In the genomic region with DNA sequence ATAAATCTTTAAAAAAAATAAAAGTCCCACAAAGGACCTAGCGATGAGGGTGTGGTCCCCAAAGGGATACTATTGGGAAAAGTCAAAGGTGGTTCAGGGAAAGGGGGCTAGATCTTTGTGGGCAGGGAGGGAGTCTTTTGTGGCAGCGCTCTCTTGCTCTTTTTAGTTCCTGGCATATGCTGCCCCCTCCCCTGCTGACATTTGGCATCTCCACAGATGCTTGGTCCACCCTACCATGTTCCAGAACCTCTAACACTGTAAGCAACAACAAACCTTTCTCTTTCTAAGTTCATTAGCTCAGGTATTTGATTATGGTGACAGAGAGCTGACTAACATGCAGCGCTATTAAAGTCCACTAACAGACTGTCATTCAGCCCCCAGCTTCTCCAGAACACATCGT, we compare ENCODE assay signal across 21 mouse cellular contexts.
DNase-seq lines count a peak whose midpoint lies in the region; ATAC-seq and TF ChIP-seq lines count a peak whose summit lies in the region.
"Had no signal": no experiment of that assay in that cellular context is flagged by ENCODE, and none has a peak within 500 bp of the region (broad histone marks: within the 10 kb centered on the region; RNA-seq: fewer than 3 reads in every experiment).

No protein-coding gene starts in this region.

- intact Hi-C loops in heart, adult 2 months (cut with DNase I) = no loop called here

- H3K4me3 ChIP-seq in heart, embryonic 15.5 days = no peak overlapping the region
- H3K4me3 ChIP-seq in heart, adult 2 months = no peak overlapping the region
- no peak overlapping the region for H3K4me3 ChIP-seq in midbrain, embryonic 10.5 days
- no peak overlapping the region for H3K4me3 ChIP-seq in midbrain, embryonic 11.5 days (ENCODE audit: low read depth, low read length)
- no peak overlapping the region for H3K4me3 ChIP-seq in kidney, adult 2 months (ENCODE audit: insufficient read depth, low read depth, low read length)
- H3K4me3 ChIP-seq: intestine, embryonic 15.5 days; kidney, embryonic 15.5 days; megakaryocyte, embryonic 14.5 days; myocyte; stomach, embryonic 15.5 days had no signal

- no peaks in the 10 kb centered on the region for H3K9me3 ChIP-seq in heart, embryonic 15.5 days (replicated peaks)
- peaks cover 4% of the 10 kb centered on the region; the same call in 1 of the 2 replicates for H3K9me3 ChIP-seq in midbrain, embryonic 10.5 days (replicated peaks)
- no peaks in the 10 kb centered on the region for H3K9me3 ChIP-seq in midbrain, embryonic 11.5 days (ENCODE audit: control insufficient read depth, low read length)
- H3K9me3 ChIP-seq: intestine, embryonic 15.5 days; kidney, embryonic 15.5 days; stomach, embryonic 15.5 days had no signal

- no peak for TF ChIP-seq CTCF in heart, adult 2 months (IDR thresholded peaks at IDR 0.05)
- TF ChIP-seq CTCF in kidney, adult 2 months (conservative IDR thresholded peaks at IDR 0.05; ENCODE audit: insufficient read depth, insufficient read length, low read depth, low read length) = no peak

- no peaks in the 10 kb centered on the region for H3K36me3 ChIP-seq in heart, embryonic 15.5 days
- no peaks in the 10 kb centered on the region; the same call in 1 of the 2 replicates for H3K36me3 ChIP-seq in heart, adult 2 months (ENCODE audit: control insufficient read depth, insufficient read depth, low read length)
- peaks cover 6% of the 10 kb centered on the region; the same call in 1 of the 2 replicates for H3K36me3 ChIP-seq in midbrain, embryonic 10.5 days
- no peaks in the 10 kb centered on the region for H3K36me3 ChIP-seq in midbrain, embryonic 11.5 days (ENCODE audit: control insufficient read depth, insufficient read depth, low read length)
- no peaks in the 10 kb centered on the region for H3K36me3 ChIP-seq in kidney, adult 2 months (ENCODE audit: control insufficient read depth, insufficient read depth, low read length)
- H3K36me3 ChIP-seq: intestine, embryonic 15.5 days; kidney, embryonic 15.5 days; stomach, embryonic 15.5 days had no signal

- DNase-seq in cerebellum, postnatal 10 days = peak; percentile 58 to 69
- no peak for DNase-seq in cerebellum, adult 11-12 months
- no peak for DNase-seq in heart, adult 2 months
- no peak for DNase-seq in midbrain, embryonic 10.5 days (ENCODE audit: low spot score)
- DNase-seq in midbrain, embryonic 11.5 days (ENCODE audit: low spot score, missing footprints) = no peak
- DNase-seq in kidney, adult 9 months = no peak
- DNase-seq in kidney, adult 2 months = no peak
- DNase-seq: adrenal gland, adult 8-10 months; cerebellum, adult 9-11 months; heart, postnatal 36 days; lung, adult 18-20 months; right cerebral cortex, postnatal 25 days; thymus, adult 18-20 months; thymus, postnatal 4 days had no signal

- no peak overlapping the region for H3K9ac ChIP-seq in heart, embryonic 15.5 days
- no peak overlapping the region for H3K9ac ChIP-seq in heart, adult 2 months (ENCODE audit: low read depth, low read length)
- no peak overlapping the region for H3K9ac ChIP-seq in midbrain, embryonic 11.5 days (ENCODE audit: low read length)
- H3K9ac ChIP-seq: intestine, embryonic 15.5 days; kidney, embryonic 15.5 days; stomach, embryonic 15.5 days had no signal

- no peak for ATAC-seq in heart, embryonic 15.5 days (replicated peaks; ENCODE audit: insufficient number of reproducible peaks, insufficient read depth, low FRiP score, low read depth)
- ATAC-seq in midbrain, embryonic 11.5 days (ENCODE audit: low FRiP score) = no peak; the same call in 1 of the 2 replicates
- ATAC-seq: intestine, embryonic 15.5 days had no signal

- peaks cover 14% of the 10 kb centered on the region for H3K4me1 ChIP-seq in heart, embryonic 15.5 days (replicated peaks)
- H3K4me1 ChIP-seq in heart, adult 2 months (ENCODE audit: control insufficient read depth, insufficient read depth, low read length) = peaks cover 5% of the 10 kb centered on the region
- H3K4me1 ChIP-seq in midbrain, embryonic 10.5 days = peaks cover 19% of the 10 kb centered on the region
- peaks cover 10% of the 10 kb centered on the region for H3K4me1 ChIP-seq in midbrain, embryonic 11.5 days (ENCODE audit: control insufficient read depth, insufficient read depth, low read length)
- H3K4me1 ChIP-seq in kidney, adult 2 months (ENCODE audit: control insufficient read depth, insufficient read depth, low read length) = no peaks in the 10 kb centered on the region; the same call in 1 of the 2 replicates
- H3K4me1 ChIP-seq: intestine, embryonic 15.5 days; stomach, embryonic 15.5 days had no signal

- 88% methylated on average over 4 of the region's 4 CpGs for WGBS in heart, embryonic 15.5 days
- WGBS in heart, adult 2 months = 94% methylated on average over 4 of the region's 4 CpGs
- WGBS in midbrain, embryonic 10.5 days = 87% methylated on average over 4 of the region's 4 CpGs
- WGBS in midbrain, embryonic 11.5 days = 79% methylated on average over 4 of the region's 4 CpGs
- WGBS in kidney, adult 2 months = 90% methylated on average over 4 of the region's 4 CpGs

- no peak for TF ChIP-seq POLR2A in heart, adult 2 months (IDR thresholded peaks at IDR 0.05; ENCODE audit: insufficient read depth, low read depth, low read length)
- no peak for TF ChIP-seq POLR2A in kidney, adult 2 months (IDR thresholded peaks at IDR 0.05; ENCODE audit: low read depth, low read length)

- no peaks in the 10 kb centered on the region for H3K27me3 ChIP-seq in heart, embryonic 15.5 days
- H3K27me3 ChIP-seq in heart, adult 2 months (ENCODE audit: control insufficient read depth, insufficient read depth, low read length) = no peaks in the 10 kb centered on the region
- H3K27me3 ChIP-seq in midbrain, embryonic 10.5 days (ENCODE audit: low read depth, poor library complexity, severe bottlenecking) = no peaks in the 10 kb centered on the region
- H3K27me3 ChIP-seq in midbrain, embryonic 11.5 days (ENCODE audit: control insufficient read depth, insufficient read depth, low read length) = no peaks in the 10 kb centered on the region
- no peaks in the 10 kb centered on the region for H3K27me3 ChIP-seq in kidney, adult 2 months (replicated peaks; ENCODE audit: control insufficient read depth, insufficient read depth, low read length)
- H3K27me3 ChIP-seq: intestine, embryonic 15.5 days; kidney, embryonic 15.5 days; megakaryocyte, embryonic 14.5 days; stomach, embryonic 15.5 days had no signal

- H3K27ac ChIP-seq in heart, embryonic 15.5 days = peak overlapping the region; percentile 68; the same call in 1 of the 2 replicates
- H3K27ac ChIP-seq in heart, adult 2 months = no peak overlapping the region
- H3K27ac ChIP-seq in midbrain, embryonic 10.5 days (replicated peaks) = peak overlapping the region; percentile 80
- no peak overlapping the region for H3K27ac ChIP-seq in midbrain, embryonic 11.5 days (ENCODE audit: low read depth, low read length)
- H3K27ac ChIP-seq in kidney, adult 2 months (ENCODE audit: insufficient read depth, low read depth, low read length) = no peak overlapping the region
- H3K27ac ChIP-seq: intestine, embryonic 15.5 days; kidney, embryonic 15.5 days; stomach, embryonic 15.5 days had no signal

- TF ChIP-seq EP300 in heart, adult 2 months (IDR thresholded peaks at IDR 0.05; ENCODE audit: insufficient read depth, low read depth, low read length) = no peak

- no peak overlapping the region for H3K4me2 ChIP-seq in heart, embryonic 15.5 days
- H3K4me2 ChIP-seq in midbrain, embryonic 11.5 days = no peak overlapping the region
- H3K4me2 ChIP-seq: intestine, embryonic 15.5 days; kidney, embryonic 15.5 days; liver, embryonic 11.5 days; stomach, embryonic 15.5 days had no signal

- H3K79me2 ChIP-seq in heart, adult 2 months (replicated peaks; ENCODE audit: control insufficient read depth, insufficient read depth, low read length) = peaks cover 7% of the 10 kb centered on the region

Comparison
In these comparisons a context has a peak if more than half of its experiments do, and no peak if none do; other contexts are left out.
1. DNase-seq: peak in cerebellum, postnatal 10 days (2 of 2); none in cerebellum, adult 11-12 months (single experiment), heart, adult 2 months (0 of 2), midbrain, embryonic 10.5 days (single experiment), midbrain, embryonic 11.5 days (single experiment), kidney, adult 9 months (single experiment) and kidney, adult 2 months (single experiment).
2. H3K27ac ChIP-seq: peak in heart, embryonic 15.5 days (single experiment) and midbrain, embryonic 10.5 days (single experiment); none in heart, adult 2 months (single experiment), midbrain, embryonic 11.5 days (single experiment) and kidney, adult 2 months (single experiment).